Mouse (Mus musculus): ENCODE data around the gene Tnfsf12.
A peak's percentile ranks its signal among the peaks of the same experiment; 100 is the strongest.

Tnfsf12 gene

DNA sequence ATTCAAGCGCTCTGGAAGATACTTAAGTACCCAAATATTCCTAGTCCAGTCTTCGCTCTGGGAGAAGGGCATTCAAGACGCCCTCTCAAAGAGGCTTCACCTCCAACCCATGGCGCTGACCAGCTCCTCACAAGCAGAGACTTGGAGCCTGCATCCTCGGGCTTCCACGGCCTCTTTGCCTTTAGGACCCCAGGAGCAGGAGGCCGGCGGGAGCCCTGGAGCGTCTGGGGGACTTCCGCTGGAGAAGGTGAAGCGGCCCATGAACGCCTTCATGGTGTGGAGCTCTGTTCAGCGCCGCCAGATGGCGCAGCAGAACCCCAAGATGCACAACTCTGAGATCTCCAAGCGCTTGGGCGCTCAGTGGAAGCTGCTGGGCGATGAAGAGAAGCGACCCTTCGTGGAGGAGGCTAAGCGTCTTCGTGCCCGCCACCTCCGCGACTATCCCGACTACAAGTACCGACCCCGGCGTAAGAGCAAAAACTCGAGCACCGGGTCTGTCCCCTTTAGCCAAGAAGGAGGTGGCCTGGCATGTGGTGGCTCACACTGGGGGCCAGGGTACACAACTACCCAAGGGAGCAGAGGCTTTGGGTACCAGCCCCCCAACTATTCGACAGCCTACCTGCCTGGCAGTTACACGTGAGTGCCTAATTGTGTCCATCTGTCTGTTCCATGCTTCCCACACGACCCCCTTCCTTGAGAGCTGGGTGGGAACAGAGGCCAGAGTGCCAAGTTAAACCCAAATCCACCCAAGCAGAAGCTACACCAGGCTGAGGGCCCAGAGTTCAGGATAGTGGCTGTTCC, 40.2 kb downstream of the Tnfsf12 start, which contains the start of gene Sox15:
Gene Sox15 (plus strand): TSS at position 51 of the 801 bp plus-strand sequence.
- DNase-seq (ENCODE audit: low read depth, low spot score) = peak; percentile 77

GRCm38 (mm10) chr11:69654760-69655159, 40.9 kb downstream of the Tnfsf12 start:
- DNase-seq (ENCODE audit: low read depth, low spot score) = no peak

DNA sequence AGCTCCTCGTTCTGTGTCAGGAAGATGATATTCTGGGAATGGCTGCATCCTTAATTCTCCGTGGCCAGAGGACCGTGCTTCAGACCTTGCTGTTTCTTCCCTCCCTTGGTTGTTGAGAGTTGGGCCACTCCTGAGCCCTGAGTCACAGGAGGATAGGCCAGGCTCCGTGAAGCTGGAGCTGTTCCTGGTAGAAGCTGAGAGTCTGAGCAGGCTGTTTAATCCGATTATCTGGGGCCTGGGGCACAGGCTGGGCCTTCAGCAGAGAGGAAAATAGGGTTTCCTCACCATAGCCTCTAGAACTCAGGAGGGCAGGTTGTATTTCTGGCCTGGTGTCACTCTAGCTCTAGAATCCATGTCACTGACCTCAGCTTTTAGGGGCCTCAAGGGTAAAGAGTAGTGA, 42.2 kb downstream of the Tnfsf12 start:
- DNase-seq (ENCODE audit: low read depth, low spot score) = no peak

DNA sequence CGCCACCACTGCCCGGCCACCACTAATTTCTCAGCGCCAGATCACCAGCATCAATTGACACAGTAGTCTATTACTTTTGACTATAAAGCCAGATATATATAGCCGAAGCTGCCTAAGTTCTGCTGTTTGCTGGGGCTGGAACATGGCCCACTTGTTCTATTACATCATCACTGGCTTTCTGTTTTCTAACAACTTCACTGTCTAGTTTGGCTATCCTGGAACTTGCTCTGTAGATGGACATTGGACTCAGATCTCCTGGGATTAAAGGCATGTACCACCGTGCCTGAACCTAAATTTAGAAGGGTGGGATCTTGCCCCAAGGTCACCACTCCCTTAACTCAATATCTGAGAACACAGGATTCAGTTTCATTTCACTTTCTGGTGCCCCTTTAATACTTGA, 49.8 kb downstream of the Tnfsf12 start:
- no peak for DNase-seq (ENCODE audit: low read depth, low spot score)
